Mouse (Mus musculus): Measurements from ENCODE around the gene Hcrt. TPM values are rescaled to one million over a fixed set of nuclear protein-coding genes. Genes with fewer than 3 reads are reported as not detected.
A peak's percentile ranks its signal among the peaks of the same experiment; 100 is the strongest.

The Hcrt gene
- total RNA-seq, 2 experiments from 2014 or later: not detected

GRCm38 (mm10) chr11:100735954-100736745, 26.6 kb downstream of the Hcrt start:
- no peak for DNase-seq

GRCm38 (mm10) chr11:100735134-100735865, 27.4 kb downstream of the Hcrt start:
- DNase-seq: no peak

GRCm38 (mm10) chr11:100730477-100731205, 32.1 kb downstream of the Hcrt start:
- no peak for DNase-seq

- no peak for DNase-seq
These were observed 32.8 kb downstream of the Hcrt start for GRCm38 (mm10) chr11:100729976-100730375.

- no peak for DNase-seq
These were observed 34.1 kb downstream of the Hcrt start for GRCm38 (mm10) chr11:100728601-100729000.

GRCm38 (mm10) chr11:100727201-100727600, 35.5 kb downstream of the Hcrt start:
- no peak for DNase-seq

GRCm38 (mm10) chr11:100724919-100725512, 37.7 kb downstream of the Hcrt start:
- no peak for DNase-seq

GRCm38 (mm10) chr11:100722493-100723028, 40.2 kb downstream of the Hcrt start:
- DNase-seq: no peak

- no peak for DNase-seq
These were observed 40.8 kb downstream of the Hcrt start for GRCm38 (mm10) chr11:100721776-100722492.

- no peak for DNase-seq
These were observed 41.5 kb downstream of the Hcrt start for GRCm38 (mm10) chr11:100721254-100721653.

GRCm38 (mm10) chr11:100720345-100720744, 42.4 kb downstream of the Hcrt start:
- DNase-seq: no peak

- DNase-seq: no peak
These were observed 42.8 kb downstream of the Hcrt start for GRCm38 (mm10) chr11:100719893-100720292.

GRCm38 (mm10) chr11:100719312-100719711, 43.4 kb downstream of the Hcrt start:
- DNase-seq: no peak

GRCm38 (mm10) chr11:100718866-100719265, 43.9 kb downstream of the Hcrt start:
- no peak for DNase-seq

- DNase-seq: no peak
These were observed 44.3 kb downstream of the Hcrt start for GRCm38 (mm10) chr11:100718462-100718861.

- DNase-seq: no peak
These were observed 46.1 kb downstream of the Hcrt start for GRCm38 (mm10) chr11:100716649-100717048.

- no peak for DNase-seq
These were observed 47.8 kb downstream of the Hcrt start for GRCm38 (mm10) chr11:100714948-100715347.

GRCm38 (mm10) chr11:100714534-100714915, 48.2 kb downstream of the Hcrt start:
- DNase-seq: peak; percentile 68 to 74

- peak in 1 of 2 experiments; percentile 55 for DNase-seq
These were observed 48.8 kb downstream of the Hcrt start, which contains the start of gene Hspb9 for GRCm38 (mm10) chr11:100713735-100714533. Hspb9 (plus strand) TSS chr11:100713850.

- DNase-seq: no peak
These were observed 49.6 kb downstream of the Hcrt start for GRCm38 (mm10) chr11:100713174-100713573.

Measured in layer of hippocampus, postnatal 36 days (tissue).